Mouse (Mus musculus) stomach, embryonic 16.5 days (tissue): ENCODE results near the gene Wdr63. TPM values are rescaled to one million over a fixed set of nuclear protein-coding genes. Genes with fewer than 3 reads are reported as not detected.
A peak's percentile ranks its signal among the peaks of the same experiment; 100 is the strongest.

Source experiments
- ATAC-seq: fragments of 200-750 bp; cut with Nextera tagmentation; 2 replicates; pipeline ENCODE4 v1.8.0; 2017; ENCODE audit warnings: moderate number of reproducible peaks, moderate TSS enrichment; ENCODE audit not compliant: insufficient read depth, low FRiP score
- H3K27ac ChIP-seq: fragments of 300-500 bp; sonication (generic); 2 replicates; pipeline ENCODE4 v1.5.1; 2014; ENCODE audit warnings: low read length
- H3K27me3 ChIP-seq: fragments of 300-500 bp; sonication (generic); 2 replicates; pipeline ENCODE4 v1.6.1; 2014; ENCODE audit warnings: low read length, control low read depth, mixed read lengths; ENCODE audit not compliant: control insufficient read depth, insufficient read depth
- H3K36me3 ChIP-seq: fragments of 300-500 bp; sonication (generic); 2 replicates; pipeline ENCODE4 v1.6.1; 2014; ENCODE audit warnings: low read length; ENCODE audit not compliant: control insufficient read depth, insufficient read depth
- H3K4me1 ChIP-seq: fragments of 300-500 bp; sonication (generic); 2 replicates; pipeline ENCODE4 v1.6.1; 2014; ENCODE audit warnings: low read length, control low read depth, mixed read lengths; ENCODE audit not compliant: control insufficient read depth, insufficient read depth
- H3K4me2 ChIP-seq: fragments of 300-500 bp; sonication (generic); 2 replicates; pipeline ENCODE4 v1.6.1; 2014; ENCODE audit warnings: low read depth, low read length, mixed read lengths
- H3K4me3 ChIP-seq: fragments of 300-500 bp; sonication (generic); replicated peaks from 2 replicates; pipeline ENCODE4 v1.5.1; 2014; ENCODE audit warnings: mild to moderate bottlenecking, low read length
- H3K9ac ChIP-seq: fragments of 300-500 bp; sonication (generic); 2 replicates; pipeline ENCODE4 v1.6.1; 2014; ENCODE audit warnings: low read length
- H3K9me3 ChIP-seq: fragments of 300-500 bp; sonication (generic); replicated peaks from 2 replicates; pipeline ENCODE4 v1.6.1; 2016; ENCODE audit warnings: low read length, control low read depth; ENCODE audit not compliant: control insufficient read depth
- WGBS: fragments of 180-500 bp; shearing (Covaris S2); extraction: QIAGEN DNeasy Blood & Tissue Kit; methylation state at CpG from one replicate; pipeline ENCODE4 v1.1.7; 2014; 5-methylcytosine and 5-hydroxymethylcytosine counted together
- polyA plus RNA-seq: library from polyadenylated mRNA; unstranded; fragments of >200 nt; fragmentation: Nextera tagmentation; extraction: Ambion mirVana; gene quantifications from 2 replicates; pipeline ENCODE4 v1.2.1, GENCODE M21; 2015

Wdr63 gene
- polyA plus RNA-seq, 1 experiment from 2014 or later = 0.50 TPM

DNA sequence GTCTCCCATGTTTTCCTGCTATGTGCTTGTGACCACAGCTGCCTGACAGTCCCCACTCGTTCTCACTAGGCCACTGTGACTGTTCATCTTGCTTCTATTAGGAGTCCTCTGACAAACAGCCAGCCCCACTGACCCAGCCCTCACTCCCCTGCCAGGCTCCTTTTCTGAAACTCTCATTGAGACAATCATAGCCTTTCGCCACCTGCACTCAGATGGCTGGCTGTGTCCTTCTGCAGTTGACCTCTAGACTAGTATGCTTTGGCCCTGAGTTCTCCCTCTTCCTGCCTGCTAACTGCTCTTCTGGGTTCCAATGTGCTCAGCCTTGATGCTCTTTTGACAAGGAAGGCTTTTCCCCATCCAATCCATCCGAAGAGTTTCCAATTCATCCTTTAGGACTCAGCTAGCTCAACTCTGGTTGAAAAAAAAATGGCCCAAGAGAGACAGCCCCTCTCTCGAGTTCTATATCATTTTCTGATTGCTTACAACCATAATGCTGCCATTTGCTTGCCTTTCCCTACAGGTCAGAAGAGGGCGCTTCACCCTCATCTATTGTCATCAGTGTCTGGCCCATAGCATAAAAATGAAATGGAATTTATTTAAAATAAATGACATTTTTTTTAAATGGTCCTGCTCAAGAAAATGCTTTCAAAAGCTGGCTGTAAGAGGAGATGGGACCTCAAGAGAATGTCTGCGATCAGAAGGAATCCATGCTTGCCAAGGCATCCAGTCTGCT is 54.7 kb downstream of the Wdr63 start:
- Histone ChIP-seq H3K27ac (no peak overlapping the region), H3K27me3 (peaks cover 3% of the 10 kb centered on the region; the same call in 1 of the 2 replicates), H3K36me3 (no peaks in the 10 kb centered on the region), H3K9me3 (no peaks in the 10 kb centered on the region), H3K4me1 (no peaks in the 10 kb centered on the region), H3K4me3 (no peak overlapping the region), H3K4me2 (no peak overlapping the region), H3K9ac (no peak overlapping the region; the same call in 1 of the 2 replicates)
- 65% methylated on average over 6 of the region's 6 CpGs for WGBS
- no peak for ATAC-seq

DNA sequence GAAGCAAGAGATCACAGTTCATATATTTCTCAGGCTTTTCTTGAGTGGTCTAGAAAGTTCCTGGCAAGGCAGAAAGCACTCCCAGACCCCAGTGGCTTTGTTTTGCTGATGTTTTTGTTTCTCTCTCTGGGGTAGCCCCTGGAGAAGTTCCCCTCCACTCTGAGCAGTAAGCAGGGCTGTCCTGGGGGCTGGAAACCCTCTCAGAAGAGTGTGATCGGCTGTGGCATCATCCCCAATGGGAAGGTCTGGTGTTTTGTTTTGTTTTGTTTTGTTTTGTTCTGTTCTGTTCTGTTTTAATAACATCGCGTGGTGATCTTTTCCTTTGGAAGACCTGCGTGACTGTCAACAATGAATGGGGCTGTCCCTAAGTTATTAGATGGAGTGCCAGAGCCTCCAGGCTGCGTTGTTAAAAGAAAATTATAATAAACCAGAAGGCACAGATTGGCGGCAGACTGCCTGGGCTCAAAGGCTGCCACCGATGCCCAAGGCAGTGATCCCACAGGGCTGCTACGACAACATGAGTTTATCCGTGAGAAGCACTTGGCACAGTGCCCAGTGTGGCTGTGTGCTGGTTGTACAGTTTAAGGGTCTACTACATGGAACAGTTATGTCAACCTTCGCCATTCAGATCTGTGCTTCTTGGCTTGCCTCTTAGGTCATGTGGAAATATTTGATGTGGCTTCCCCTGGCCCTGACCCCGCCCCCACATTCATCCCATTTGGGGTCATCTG is 56.5 kb downstream of the Wdr63 start:
- no peak overlapping the region for H3K9ac ChIP-seq
- H3K27me3 ChIP-seq = no peaks in the 10 kb centered on the region
- no peak for ATAC-seq
- WGBS = 51% methylated on average over 11 of the region's 11 CpGs
- no peaks in the 10 kb centered on the region for H3K9me3 ChIP-seq
- H3K4me3 ChIP-seq = no peak overlapping the region
- H3K36me3 ChIP-seq = no peaks in the 10 kb centered on the region
- H3K4me1 ChIP-seq = 0 out of 2 replicates have a peak, but pooled peaks cover 4% of the 10 kb centered on the region
- no peak overlapping the region for H3K4me2 ChIP-seq
- H3K27ac ChIP-seq = no peak overlapping the region

- Histone ChIP-seq H3K9me3 (no peaks in the 10 kb centered on the region), H3K4me1 (0 out of 2 replicates have a peak, but pooled peaks cover 4% of the 10 kb centered on the region), H3K9ac (no peak overlapping the region), H3K36me3 (no peaks in the 10 kb centered on the region), H3K27ac (no peak overlapping the region), H3K27me3 (no peaks in the 10 kb centered on the region), H3K4me3 (no peak overlapping the region), H3K4me2 (no peak overlapping the region)
- WGBS = 61% methylated on average over 5 of the region's 5 CpGs
- no peak for ATAC-seq
Observed at GRCm38 (mm10) chr3:146049951-146050350, 58.0 kb downstream of the Wdr63 start.

DNA sequence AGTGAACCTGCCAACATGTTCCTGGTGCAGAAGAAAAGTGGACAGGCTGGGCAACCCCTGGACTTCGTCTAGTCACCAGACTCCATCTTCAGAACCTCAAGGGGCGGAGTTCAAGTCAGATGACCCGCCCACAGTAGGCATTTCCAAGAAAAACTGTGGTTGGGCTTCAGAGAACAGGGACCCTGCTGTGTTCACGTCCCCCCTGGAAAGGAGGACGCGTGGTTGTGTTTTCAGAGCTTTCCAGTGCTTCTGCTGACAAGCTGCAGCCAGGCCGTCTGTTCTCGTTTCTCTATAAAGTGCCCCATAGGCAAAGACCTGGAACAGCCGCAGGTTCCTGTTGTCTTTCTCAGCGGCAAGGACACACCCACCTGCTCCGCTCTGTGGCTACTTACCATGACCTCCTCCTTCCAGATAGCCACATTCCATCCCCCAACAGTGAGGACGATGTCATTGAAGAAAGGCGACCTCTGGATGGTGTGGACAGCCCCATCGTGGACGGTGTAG is 60.2 kb downstream of the Wdr63 start:
- peak overlapping the region; percentile 40 for H3K27ac ChIP-seq
- no peak overlapping the region for H3K9ac ChIP-seq
- no peaks in the 10 kb centered on the region for H3K27me3 ChIP-seq
- H3K4me2 ChIP-seq = peak overlapping the region; percentile 47
- no peaks in the 10 kb centered on the region for H3K9me3 ChIP-seq
- H3K4me1 ChIP-seq = 0 out of 2 replicates have a peak, but pooled peaks cover 4% of the 10 kb centered on the region
- H3K36me3 ChIP-seq = no peaks in the 10 kb centered on the region
- peak overlapping the region; percentile 23 for H3K4me3 ChIP-seq
- WGBS = 21% methylated on average over 15 of the region's 15 CpGs
- peak; percentile 66 for ATAC-seq

- Histone ChIP-seq H3K4me2 (no peak overlapping the region), H3K4me3 (no peak overlapping the region), H3K27me3 (no peaks in the 10 kb centered on the region), H3K27ac (no peak overlapping the region), H3K36me3 (no peaks in the 10 kb centered on the region), H3K4me1 (0 out of 2 replicates have a peak, but pooled peaks cover 4% of the 10 kb centered on the region), H3K9me3 (no peaks in the 10 kb centered on the region), H3K9ac (no peak overlapping the region)
- no peak for ATAC-seq
- 83% methylated on average over 11 of the region's 11 CpGs for WGBS
Observed at GRCm38 (mm10) chr3:146046076-146046475, 61.9 kb downstream of the Wdr63 start.

- Histone ChIP-seq H3K9me3 (no peaks in the 10 kb centered on the region), H3K9ac (no peak overlapping the region), H3K4me3 (no peak overlapping the region), H3K4me2 (no peak overlapping the region), H3K27me3 (no peaks in the 10 kb centered on the region), H3K36me3 (no peaks in the 10 kb centered on the region), H3K27ac (no peak overlapping the region), H3K4me1 (0 out of 2 replicates have a peak, but pooled peaks cover 4% of the 10 kb centered on the region)
- 26% methylated on average over 11 of the region's 11 CpGs for WGBS
- no peak for ATAC-seq
Observed at GRCm38 (mm10) chr3:146044977-146045376, 63.0 kb downstream of the Wdr63 start.

GRCm38 (mm10) chr3:146041382-146041781 is 66.5 kb downstream of the Wdr63 start:
- Histone ChIP-seq H3K27ac (no peak overlapping the region), H3K4me3 (no peak overlapping the region), H3K9me3 (0 out of 2 replicates have a peak, but pooled peaks cover 4% of the 10 kb centered on the region), H3K36me3 (no peaks in the 10 kb centered on the region), H3K4me2 (no peak overlapping the region), H3K4me1 (no peaks in the 10 kb centered on the region), H3K9ac (no peak overlapping the region), H3K27me3 (no peaks in the 10 kb centered on the region)
- WGBS = 86% methylated on average over 11 of the region's 11 CpGs
- no peak for ATAC-seq

DNA sequence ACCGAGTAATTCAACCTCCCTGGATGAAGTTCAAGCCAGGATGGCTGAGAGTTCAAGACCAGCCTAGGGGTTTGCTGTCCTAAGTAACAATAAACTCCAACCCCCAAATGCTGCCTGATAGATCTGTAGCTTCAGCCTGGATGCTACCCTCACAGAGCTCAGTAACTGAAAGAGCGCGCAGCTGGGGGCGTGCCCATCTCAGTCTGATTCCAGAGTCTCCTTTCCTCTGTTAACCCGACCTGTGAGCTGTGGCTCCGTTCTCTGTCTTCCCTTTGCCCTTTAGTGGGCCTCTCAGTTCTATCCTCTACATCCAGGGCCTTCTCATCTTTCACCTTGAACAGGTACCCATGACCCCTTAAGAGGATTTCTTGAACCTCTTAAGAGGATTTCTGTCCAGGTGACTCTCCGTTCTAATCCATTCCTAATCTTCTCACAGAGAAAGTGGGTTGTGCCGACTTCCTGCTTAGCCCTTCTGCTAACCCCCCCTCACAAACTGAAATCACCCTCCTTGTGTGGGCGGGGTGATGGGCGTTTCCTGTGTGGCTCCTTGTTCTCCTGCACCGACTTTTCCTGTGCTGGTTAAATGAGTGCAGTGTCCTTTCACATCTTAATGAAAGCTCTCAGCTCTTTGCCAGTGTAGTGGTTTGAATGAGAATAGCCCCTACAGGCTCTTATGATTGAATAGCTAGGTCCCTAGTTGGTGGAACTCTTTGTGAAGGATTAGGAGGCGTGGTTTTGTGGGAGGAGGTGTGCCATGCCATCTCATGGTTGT is 68.6 kb downstream of the Wdr63 start:
- ATAC-seq = no peak
- WGBS = 58% methylated on average over 12 of the region's 12 CpGs

More for the DNA sequence above, 68.6 kb downstream of the Wdr63 start:
- Histone ChIP-seq H3K9me3 (0 out of 2 replicates have a peak, but pooled peaks cover 4% of the 10 kb centered on the region), H3K27ac (no peak overlapping the region), H3K4me1 (no peaks in the 10 kb centered on the region), H3K36me3 (no peaks in the 10 kb centered on the region), H3K27me3 (no peaks in the 10 kb centered on the region), H3K4me3 (no peak overlapping the region), H3K4me2 (no peak overlapping the region), H3K9ac (no peak overlapping the region)
